Mouse (Mus musculus) hindbrain, embryonic 11.5 days (tissue): ENCODE data around the gene Papss2. TPM values are rescaled to one million over a fixed set of nuclear protein-coding genes. Genes with fewer than 3 reads are reported as not detected.

Experiments used
- ATAC-seq: fragments of 200-750 bp; cut with Nextera tagmentation; 2 replicates; pipeline ENCODE4 v1.8.0; 2017; ENCODE audit warnings: mild to moderate bottlenecking, moderate TSS enrichment, moderate library complexity; ENCODE audit not compliant: low FRiP score
- DNase-seq: peaks from one replicate; pipeline ENCODE4 v3.0.0-alpha.2; 2015; ENCODE audit warnings: low spot score
- H3K27ac ChIP-seq: fragments of 300-500 bp; sonication (generic); 2 replicates; pipeline ENCODE4 v1.5.1; 2014; ENCODE audit warnings: mild to moderate bottlenecking, low read depth, low read length
- H3K27me3 ChIP-seq: fragments of 300-500 bp; sonication (generic); 2 replicates; pipeline ENCODE4 v1.6.1; 2014; ENCODE audit warnings: mild to moderate bottlenecking, low read length, moderate library complexity, mixed read lengths; ENCODE audit not compliant: control insufficient read depth, insufficient read depth
- H3K36me3 ChIP-seq: fragments of 300-500 bp; sonication (generic); 2 replicates; pipeline ENCODE4 v1.6.1; 2014; ENCODE audit warnings: mild to moderate bottlenecking, low read length, moderate library complexity, mixed read lengths; ENCODE audit not compliant: control insufficient read depth, insufficient read depth
- H3K4me1 ChIP-seq: fragments of 300-500 bp; sonication (generic); replicated peaks from 2 replicates; pipeline ENCODE4 v1.6.1; 2014; ENCODE audit warnings: low read length, mixed read lengths; ENCODE audit not compliant: control insufficient read depth, insufficient read depth
- H3K4me2 ChIP-seq: fragments of 300-500 bp; sonication (generic); replicated peaks from 2 replicates; pipeline ENCODE4 v1.6.1; 2014; ENCODE audit warnings: mild to moderate bottlenecking, low read depth, low read length
- H3K4me3 ChIP-seq: fragments of 300-500 bp; sonication (generic); 2 replicates; pipeline ENCODE4 v1.5.1; 2014; ENCODE audit warnings: low read depth, low read length
- H3K9ac ChIP-seq: fragments of 300-500 bp; sonication (generic); 2 replicates; pipeline ENCODE4 v1.6.1; 2014; ENCODE audit warnings: low read depth, low read length
- H3K9me3 ChIP-seq: fragments of 300-500 bp; sonication (generic); 2 replicates; pipeline ENCODE4 v1.6.1; 2016; ENCODE audit warnings: low read length; ENCODE audit not compliant: control insufficient read depth
- WGBS: fragments of 180-500 bp; shearing (Covaris S2); extraction: QIAGEN DNeasy Blood & Tissue Kit; methylation state at CpG from one replicate; pipeline ENCODE4 v1.1.7; 2014; 5-methylcytosine and 5-hydroxymethylcytosine counted together
- polyA plus RNA-seq: library from polyadenylated mRNA; unstranded; fragments of >200 nt; fragmentation: Nextera tagmentation; extraction: Ambion mirVana; gene quantifications from 2 replicates; pipeline ENCODE4 v1.2.1, GENCODE M21; 2014

Gene Papss2
- polyA plus RNA-seq, 1 experiment from 2014 or later, result 5.8 TPM

GRCm38 (mm10) chr19:32587727-32588126 is 7.9 kb upstream of the Papss2 start:
- Histone ChIP-seq H3K4me1 (no peaks in the 10 kb centered on the region), H3K4me3 (no peak overlapping the region), H3K4me2 (no peak overlapping the region), H3K36me3 (no peaks in the 10 kb centered on the region), H3K27ac (no peak overlapping the region), H3K9ac (no peak overlapping the region), H3K27me3 (no peaks in the 10 kb centered on the region), H3K9me3 (no peaks in the 10 kb centered on the region)
- DNase-seq (no peak), ATAC-seq (no peak)
- 59% methylated on average over 6 of the region's 6 CpGs for WGBS

- Histone ChIP-seq H3K9ac (no peak overlapping the region), H3K4me1 (no peaks in the 10 kb centered on the region), H3K27ac (no peak overlapping the region), H3K4me2 (no peak overlapping the region), H3K27me3 (peaks cover 22% of the 10 kb centered on the region), H3K9me3 (no peaks in the 10 kb centered on the region), H3K4me3 (no peak overlapping the region), H3K36me3 (no peaks in the 10 kb centered on the region)
- no peak for ATAC-seq
- 87% methylated on average over 7 of the region's 7 CpGs for WGBS
- DNase-seq, result no peak
These were observed 2.8 kb upstream of the Papss2 start for GRCm38 (mm10) chr19:32592749-32593148.

GRCm38 (mm10) chr19:32593870-32594269 is 1.7 kb upstream of the Papss2 start:
- 83% methylated on average over 5 of the region's 5 CpGs for whole genome bisulfite sequencing

GRCm38 (mm10) chr19:32595131-32595505 is 472 bp upstream of the Papss2 start:
- Histone ChIP-seq H3K36me3 (no peaks in the 10 kb centered on the region), H3K27ac (no peak overlapping the region), H3K4me1 (no peaks in the 10 kb centered on the region), H3K9ac (peak overlapping the region; percentile 53; the same call in 1 of the 2 replicates), H3K9me3 (no peaks in the 10 kb centered on the region), H3K4me2 (peak overlapping the region; percentile 75), H3K27me3 (peaks cover 22% of the 10 kb centered on the region), H3K4me3 (peak overlapping the region; percentile 49)
- WGBS, result 26% methylated on average over 8 of the region's 8 CpGs
- DNase-seq, result no peak
- no peak for ATAC-seq

More at GRCm38 (mm10) chr19:32593870-32594269, 1.7 kb upstream of the Papss2 start:
- DNase-seq (peak; percentile 14), ATAC-seq (no peak)
- Histone ChIP-seq H3K27ac (no peak overlapping the region), H3K9me3 (no peaks in the 10 kb centered on the region), H3K4me2 (no peak overlapping the region), H3K9ac (no peak overlapping the region), H3K27me3 (peaks cover 22% of the 10 kb centered on the region), H3K4me3 (no peak overlapping the region), H3K4me1 (no peaks in the 10 kb centered on the region), H3K36me3 (no peaks in the 10 kb centered on the region)

- H3K4me2 ChIP-seq, result no peak overlapping the region
- 89% methylated on average over 7 of the region's 7 CpGs for WGBS
- H3K9ac ChIP-seq, result no peak overlapping the region
- no peak overlapping the region for H3K27ac ChIP-seq
- H3K4me3 ChIP-seq, result no peak overlapping the region
- no peaks in the 10 kb centered on the region for H3K9me3 ChIP-seq
- no peak for DNase-seq
- no peaks in the 10 kb centered on the region for H3K36me3 ChIP-seq
- H3K27me3 ChIP-seq, result peaks cover 22% of the 10 kb centered on the region
- no peaks in the 10 kb centered on the region for H3K4me1 ChIP-seq
- no peak for ATAC-seq
These were observed 3.4 kb downstream of the Papss2 start for GRCm38 (mm10) chr19:32599006-32599405.

- no peaks in the 10 kb centered on the region for H3K4me1 ChIP-seq
- no peak overlapping the region for H3K4me3 ChIP-seq
- H3K27me3 ChIP-seq, result peaks cover 20% of the 10 kb centered on the region
- no peaks in the 10 kb centered on the region for H3K36me3 ChIP-seq
- H3K9me3 ChIP-seq, result no peaks in the 10 kb centered on the region
- DNase-seq (no peak), ATAC-seq (no peak)
- no peak overlapping the region for H3K27ac ChIP-seq
- H3K4me2 ChIP-seq, result no peak overlapping the region
- WGBS, result 87% methylated on average over 5 of the region's 5 CpGs
- no peak overlapping the region for H3K9ac ChIP-seq
These were observed 3.8 kb downstream of the Papss2 start for GRCm38 (mm10) chr19:32599436-32599835.

- H3K4me2 ChIP-seq, result no peak overlapping the region
- H3K27ac ChIP-seq, result no peak overlapping the region
- no peaks in the 10 kb centered on the region for H3K4me1 ChIP-seq
- H3K9me3 ChIP-seq, result no peaks in the 10 kb centered on the region
- H3K27me3 ChIP-seq, result peaks cover 9% of the 10 kb centered on the region
- DNase-seq, result no peak
- WGBS, result 69% methylated on average over 6 of the region's 6 CpGs
- no peaks in the 10 kb centered on the region for H3K36me3 ChIP-seq
- no peak overlapping the region for H3K9ac ChIP-seq
- no peak for ATAC-seq
- H3K4me3 ChIP-seq, result no peak overlapping the region
These were observed 5.6 kb downstream of the Papss2 start for GRCm38 (mm10) chr19:32601033-32601770.

GRCm38 (mm10) chr19:32603466-32603865 is 7.9 kb downstream of the Papss2 start:
- Histone ChIP-seq H3K9ac (no peak overlapping the region), H3K4me2 (no peak overlapping the region), H3K27me3 (no peaks in the 10 kb centered on the region), H3K9me3 (no peaks in the 10 kb centered on the region), H3K27ac (no peak overlapping the region), H3K4me3 (no peak overlapping the region), H3K4me1 (no peaks in the 10 kb centered on the region), H3K36me3 (no peaks in the 10 kb centered on the region)
- WGBS, result 96% methylated on average over 1 of the region's 1 CpGs
- DNase-seq, result no peak
- ATAC-seq, result no peak

GRCm38 (mm10) chr19:32604127-32604526 is 8.5 kb downstream of the Papss2 start:
- Histone ChIP-seq H3K27me3 (no peaks in the 10 kb centered on the region), H3K4me2 (no peak overlapping the region), H3K36me3 (no peaks in the 10 kb centered on the region), H3K4me3 (no peak overlapping the region), H3K27ac (no peak overlapping the region), H3K9me3 (no peaks in the 10 kb centered on the region), H3K4me1 (no peaks in the 10 kb centered on the region), H3K9ac (no peak overlapping the region)
- ATAC-seq (no peak), DNase-seq (no peak)
- WGBS, result 85% methylated on average over 8 of the region's 8 CpGs
